Comparison of ENCODE assay signal across 11 mouse cellular contexts in genomic region chr5:13525597-13525996, GRCm38 (mm10).
"Had no signal": no experiment of that assay in that cellular context is flagged by ENCODE, and none has a peak within 500 bp of the region (broad histone marks: within the 10 kb centered on the region; RNA-seq: fewer than 3 reads in every experiment).

No protein-coding gene starts in this region.

- H3K9me3 ChIP-seq: kidney, embryonic 15.5 days; limb, embryonic 13.5 days; midbrain, embryonic 12.5 days had no signal

- ATAC-seq: midbrain, embryonic 16.5 days had no signal

- H3K4me3 ChIP-seq: kidney, embryonic 15.5 days; limb, embryonic 13.5 days; midbrain, embryonic 12.5 days had no signal

- H3K36me3 ChIP-seq: kidney, embryonic 15.5 days; limb, embryonic 13.5 days; midbrain, embryonic 12.5 days had no signal

- DNase-seq: kidney, postnatal 25 days; left cerebral cortex, postnatal 4 days; lung, adult 18-20 months; right cerebral cortex, postnatal 25 days; thymus, postnatal 4 days had no signal

- H3K4me2 ChIP-seq: kidney, embryonic 15.5 days; limb, embryonic 13.5 days; midbrain, embryonic 12.5 days had no signal

- H3K27ac ChIP-seq: kidney, embryonic 15.5 days; limb, embryonic 13.5 days; liver, embryonic 14.5 days; midbrain, embryonic 12.5 days; stomach, postnatal 0 days had no signal

- H3K27me3 ChIP-seq: kidney, embryonic 15.5 days; limb, embryonic 13.5 days had no signal

- H3K4me1 ChIP-seq: midbrain, embryonic 12.5 days had no signal

- H3K9ac ChIP-seq: kidney, embryonic 15.5 days; limb, embryonic 13.5 days; liver, embryonic 14.5 days; midbrain, embryonic 12.5 days had no signal
